Mouse (Mus musculus) heart, adult 2 months (tissue): ENCODE results near the gene Arhgef17.

ENCODE experiments used
- CTCF ChIP-seq: fragments of 200-600 bp; IDR thresholded peaks from 2 replicates; pipeline ENCODE4 v1.8.1; 2022; ENCODE audit warnings: antibody characterized with exemption, mild to moderate bottlenecking, moderate library complexity
- EP300 ChIP-seq: fragments of 200-500 bp; IDR thresholded peaks from 2 replicates; pipeline ENCODE4 v1.6.1; 2011; ENCODE audit warnings: low read depth, low read length, control low read depth; ENCODE audit not compliant: insufficient read depth
- POLR2A ChIP-seq: fragments of 200-500 bp; IDR thresholded peaks from 2 replicates; pipeline ENCODE4 v1.6.1; 2011; ENCODE audit warnings: mild to moderate bottlenecking, low read depth, low read length, control low read depth; ENCODE audit not compliant: insufficient read depth

DNA sequence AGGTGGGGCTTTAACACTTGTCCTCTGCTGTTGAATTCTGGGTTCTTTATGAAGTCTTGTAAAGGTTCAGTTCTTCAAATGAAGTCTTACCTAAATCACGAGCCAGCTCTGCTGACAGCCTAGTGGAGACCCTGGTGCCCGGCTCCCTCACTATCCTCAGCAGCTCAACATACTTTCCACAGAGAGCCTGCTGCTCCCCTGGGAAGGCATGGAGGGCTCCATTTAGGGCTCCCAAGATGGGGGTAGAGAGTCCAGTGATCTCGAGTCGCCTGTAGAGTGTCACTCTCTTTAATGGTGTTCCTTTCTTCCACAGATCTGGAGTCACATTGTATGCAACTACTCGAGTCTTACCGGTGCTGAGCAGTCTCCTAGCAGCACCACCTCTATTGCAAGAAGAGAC lies 96.2 kb downstream of the Arhgef17 start:
- no peak for TF ChIP-seq CTCF
- TF ChIP-seq EP300 = no peak
- TF ChIP-seq POLR2A = no peak
